Mouse (Mus musculus) thymus, postnatal 36 days (tissue): ENCODE data around the gene Gpr31b.
A peak's percentile ranks its signal among the peaks of the same experiment; 100 is the strongest.
"Not testable (repeated sequence)": the region's sequence is repeated elsewhere in the genome, so short reads cannot be mapped to it uniquely, and the experiment has no call there.

Source experiments
- DNase-seq, 2 experiments: peaks; one replicate each; pipeline ENCODE4 v3.0.0; 2022; ENCODE audit warnings: mixed read lengths in 2 of 2

Gpr31b gene

GRCm38 (mm10) chr17:13052124-13052813, at the start of gene Gpr31b:
TSS of gene Gpr31b (minus strand) at chr17:13052296.
- not testable (repeated sequence) for DNase-seq

GRCm38 (mm10) chr17:13092960-13093359, 40.9 kb upstream of the Gpr31b start:
- DNase-seq = not testable (repeated sequence)

- DNase-seq = not testable (repeated sequence)
Measured at GRCm38 (mm10) chr17:13092100-13092764, 40.1 kb upstream of the Gpr31b start.

GRCm38 (mm10) chr17:13091510-13091909, 39.4 kb upstream of the Gpr31b start:
- not testable (repeated sequence) for DNase-seq

- DNase-seq = not testable (repeated sequence)
Measured at GRCm38 (mm10) chr17:13069227-13069626, 17.1 kb upstream of the Gpr31b start.

- DNase-seq = not testable (repeated sequence)
Measured at GRCm38 (mm10) chr17:13067864-13068385, 15.8 kb upstream of the Gpr31b start.

GRCm38 (mm10) chr17:13062882-13063281, 10.8 kb upstream of the Gpr31b start:
- not testable (repeated sequence) for DNase-seq

GRCm38 (mm10) chr17:13060804-13061203, 8.7 kb upstream of the Gpr31b start, which contains the start of gene Tcp10b:
TSS of gene Tcp10b (plus strand) at chr17:13061104.
- DNase-seq = not testable (repeated sequence)

- peak; percentile 29 for DNase-seq
Measured at GRCm38 (mm10) chr17:13043846-13044673, 8.0 kb downstream of the Gpr31b start.

GRCm38 (mm10) chr17:13036627-13037192, 15.4 kb downstream of the Gpr31b start:
- DNase-seq = not testable (repeated sequence)

- no peak for DNase-seq
Measured at GRCm38 (mm10) chr17:13013316-13013715, 38.8 kb downstream of the Gpr31b start.

- peak in 1 of 2 experiments; percentile 20 for DNase-seq
Measured at GRCm38 (mm10) chr17:13009887-13010286, 42.2 kb downstream of the Gpr31b start.

GRCm38 (mm10) chr17:13008528-13008927, 43.6 kb downstream of the Gpr31b start:
- peak in 1 of 2 experiments; percentile 12 for DNase-seq

GRCm38 (mm10) chr17:13007730-13008425, 44.2 kb downstream of the Gpr31b start:
- DNase-seq = peak; percentile 96 to 98

- DNase-seq = no peak
Measured at GRCm38 (mm10) chr17:13006984-13007383, 45.1 kb downstream of the Gpr31b start.

- DNase-seq = not testable (repeated sequence)
Measured at GRCm38 (mm10) chr17:13006546-13006945, 45.5 kb downstream of the Gpr31b start, which contains the start of gene Sod2. TSS of gene Sod2 (plus strand) at chr17:13006846.

- DNase-seq = not testable (repeated sequence)
Measured at GRCm38 (mm10) chr17:13004436-13004835, 47.7 kb downstream of the Gpr31b start.

GRCm38 (mm10) chr17:13002243-13002642, 49.9 kb downstream of the Gpr31b start:
- not testable (repeated sequence) for DNase-seq
